Mouse (Mus musculus) stomach, embryonic 14.5 days (tissue): ENCODE measurements around the gene Apbb1. TPM values are rescaled to one million over a fixed set of nuclear protein-coding genes. Genes with fewer than 3 reads are reported as not detected.

Experiments used
- ATAC-seq: fragments of 200-750 bp; cut with Nextera tagmentation; 2 replicates; pipeline ENCODE4 v1.8.0; 2017; ENCODE audit warnings: low read depth, moderate TSS enrichment; ENCODE audit not compliant: insufficient number of reproducible peaks, insufficient read depth, low FRiP score
- H3K27ac ChIP-seq: fragments of 300-500 bp; sonication (generic); 2 replicates; pipeline ENCODE4 v1.5.1; 2014; ENCODE audit warnings: mild to moderate bottlenecking, low read length, moderate library complexity, mixed read lengths
- H3K27me3 ChIP-seq: fragments of 300-500 bp; sonication (generic); 2 replicates; pipeline ENCODE4 v1.6.1; 2014; ENCODE audit warnings: low read length, control low read depth, mixed read lengths; ENCODE audit not compliant: control insufficient read depth, insufficient read depth
- H3K36me3 ChIP-seq: fragments of 300-500 bp; sonication (generic); 2 replicates; pipeline ENCODE4 v1.6.1; 2014; ENCODE audit warnings: mild to moderate bottlenecking, control low read depth, low read length, moderate library complexity, mixed read lengths; ENCODE audit not compliant: control insufficient read depth, insufficient read depth
- H3K4me1 ChIP-seq: fragments of 300-500 bp; sonication (generic); 2 replicates; pipeline ENCODE4 v1.6.1; 2014; ENCODE audit warnings: low read length, control low read depth, mixed read lengths; ENCODE audit not compliant: control insufficient read depth, insufficient read depth
- H3K4me2 ChIP-seq: fragments of 300-500 bp; sonication (generic); replicated peaks from 2 replicates; pipeline ENCODE4 v1.6.1; 2014; ENCODE audit warnings: low read depth, low read length, control low read depth
- H3K4me3 ChIP-seq: fragments of 300-500 bp; sonication (generic); 2 replicates; pipeline ENCODE4 v1.5.1; 2014; ENCODE audit warnings: low read depth, low read length, control low read depth
- H3K9ac ChIP-seq: fragments of 300-500 bp; sonication (generic); replicated peaks from 2 replicates; pipeline ENCODE4 v1.6.1; 2014; ENCODE audit warnings: low read depth, mild to moderate bottlenecking, control low read depth, low read length, moderate library complexity, mixed read lengths
- H3K9me3 ChIP-seq: fragments of 300-500 bp; sonication (generic); 2 replicates; pipeline ENCODE4 v1.6.1; 2016; ENCODE audit warnings: low read depth, low read length, control low read depth; ENCODE audit not compliant: control insufficient read depth
- WGBS: fragments of 180-500 bp; shearing (Covaris S2); extraction: QIAGEN DNeasy Blood & Tissue Kit; methylation state at CpG from one replicate; pipeline ENCODE4 v1.1.7; 2014; 5-methylcytosine and 5-hydroxymethylcytosine counted together
- polyA plus RNA-seq: library from polyadenylated mRNA; unstranded; fragments of >200 nt; fragmentation: Nextera tagmentation; extraction: Ambion mirVana; gene quantifications from 2 replicates; pipeline ENCODE4 v1.2.1, GENCODE M21; 2014

The Apbb1 gene
- polyA plus RNA-seq, 1 experiment from 2014 or later = 47.2 TPM

GRCm38 (mm10) chr7:105568988-105569471, 12.4 kb downstream of the Apbb1 start:
- H3K27ac ChIP-seq = no peak overlapping the region
- H3K9ac ChIP-seq = no peak overlapping the region
- no peak overlapping the region for H3K4me3 ChIP-seq
- no peaks in the 10 kb centered on the region for H3K27me3 ChIP-seq
- H3K9me3 ChIP-seq = no peaks in the 10 kb centered on the region
- peaks cover 15% of the 10 kb centered on the region; the same call in 1 of the 2 replicates for H3K4me1 ChIP-seq
- 5% methylated on average over 6 of the region's 6 CpGs for WGBS
- ATAC-seq = peak; percentile 64
- no peak overlapping the region for H3K4me2 ChIP-seq
- H3K36me3 ChIP-seq = peaks cover 27% of the 10 kb centered on the region

- H3K9me3 ChIP-seq = no peaks in the 10 kb centered on the region
- no peak overlapping the region for H3K27ac ChIP-seq
- no peaks in the 10 kb centered on the region for H3K27me3 ChIP-seq
- ATAC-seq = peak; percentile 50; the same call in 1 of the 2 replicates
- H3K4me1 ChIP-seq = peaks cover 15% of the 10 kb centered on the region; the same call in 1 of the 2 replicates
- 22% methylated on average over 7 of the region's 7 CpGs for WGBS
- peaks cover 26% of the 10 kb centered on the region for H3K36me3 ChIP-seq
- no peak overlapping the region for H3K4me3 ChIP-seq
- no peak overlapping the region for H3K4me2 ChIP-seq
- H3K9ac ChIP-seq = no peak overlapping the region
Observed at GRCm38 (mm10) chr7:105568583-105568982, 12.9 kb downstream of the Apbb1 start.

GRCm38 (mm10) chr7:105565071-105565836, 16.2 kb downstream of the Apbb1 start:
- peaks cover 15% of the 10 kb centered on the region; the same call in 1 of the 2 replicates for H3K4me1 ChIP-seq
- whole genome bisulfite sequencing = 88% methylated on average over 17 of the region's 17 CpGs
- H3K4me2 ChIP-seq = no peak overlapping the region
- no peak overlapping the region for H3K9ac ChIP-seq
- no peaks in the 10 kb centered on the region for H3K9me3 ChIP-seq
- ATAC-seq = no peak
- peaks cover 18% of the 10 kb centered on the region; the same call in 1 of the 2 replicates for H3K36me3 ChIP-seq
- no peak overlapping the region for H3K4me3 ChIP-seq
- H3K27me3 ChIP-seq = no peaks in the 10 kb centered on the region
- no peak overlapping the region for H3K27ac ChIP-seq

GRCm38 (mm10) chr7:105563367-105563766, 18.1 kb downstream of the Apbb1 start:
- Histone ChIP-seq H3K9ac (no peak overlapping the region), H3K36me3 (peaks cover 22% of the 10 kb centered on the region; the same call in 1 of the 2 replicates), H3K27ac (no peak overlapping the region), H3K4me2 (no peak overlapping the region), H3K27me3 (no peaks in the 10 kb centered on the region), H3K4me1 (no peaks in the 10 kb centered on the region), H3K4me3 (no peak overlapping the region), H3K9me3 (no peaks in the 10 kb centered on the region)
- no peak for ATAC-seq
- 84% methylated on average over 3 of the region's 3 CpGs for WGBS

- Histone ChIP-seq H3K9me3 (no peaks in the 10 kb centered on the region), H3K27ac (no peak overlapping the region), H3K4me2 (no peak overlapping the region), H3K9ac (no peak overlapping the region), H3K4me3 (no peak overlapping the region), H3K27me3 (no peaks in the 10 kb centered on the region), H3K4me1 (no peaks in the 10 kb centered on the region), H3K36me3 (peaks cover 26% of the 10 kb centered on the region)
- ATAC-seq = no peak
- WGBS = 88% methylated on average over 3 of the region's 3 CpGs
Observed at GRCm38 (mm10) chr7:105562317-105562716, 19.1 kb downstream of the Apbb1 start.

GRCm38 (mm10) chr7:105559016-105559415, 22.4 kb downstream of the Apbb1 start:
- Histone ChIP-seq H3K9me3 (no peaks in the 10 kb centered on the region), H3K27ac (no peak overlapping the region), H3K4me2 (no peak overlapping the region), H3K27me3 (no peaks in the 10 kb centered on the region), H3K9ac (no peak overlapping the region), H3K36me3 (peaks cover 8% of the 10 kb centered on the region), H3K4me1 (0 out of 2 replicates have a peak, but pooled peaks cover 3% of the 10 kb centered on the region), H3K4me3 (no peak overlapping the region)
- 86% methylated on average over 9 of the region's 9 CpGs for WGBS
- ATAC-seq = no peak

GRCm38 (mm10) chr7:105557671-105558070, 23.8 kb downstream of the Apbb1 start:
- 87% methylated on average over 11 of the region's 11 CpGs for WGBS
- Histone ChIP-seq H3K9me3 (no peaks in the 10 kb centered on the region), H3K4me3 (no peak overlapping the region), H3K36me3 (peaks cover 8% of the 10 kb centered on the region), H3K9ac (no peak overlapping the region), H3K27me3 (no peaks in the 10 kb centered on the region), H3K4me1 (0 out of 2 replicates have a peak, but pooled peaks cover 3% of the 10 kb centered on the region), H3K27ac (no peak overlapping the region), H3K4me2 (no peak overlapping the region)
- no peak for ATAC-seq

- Histone ChIP-seq H3K4me3 (no peak overlapping the region), H3K4me2 (no peak overlapping the region), H3K9ac (no peak overlapping the region), H3K9me3 (no peaks in the 10 kb centered on the region), H3K27me3 (no peaks in the 10 kb centered on the region), H3K4me1 (0 out of 2 replicates have a peak, but pooled peaks cover 3% of the 10 kb centered on the region), H3K36me3 (peaks cover 8% of the 10 kb centered on the region), H3K27ac (no peak overlapping the region)
- WGBS = 81% methylated on average over 8 of the region's 8 CpGs
- ATAC-seq = no peak
Observed at GRCm38 (mm10) chr7:105556406-105556805, 25.0 kb downstream of the Apbb1 start.
